Mouse (Mus musculus) stomach, embryonic 14.5 days (tissue): ENCODE results near the gene Cabin1. TPM values are rescaled to one million over a fixed set of nuclear protein-coding genes. Genes with fewer than 3 reads are reported as not detected.

Experiments used
- ATAC-seq: fragments of 200-750 bp; cut with Nextera tagmentation; 2 replicates; pipeline ENCODE4 v1.8.0; 2017; ENCODE audit warnings: low read depth, moderate TSS enrichment; ENCODE audit not compliant: insufficient number of reproducible peaks, insufficient read depth, low FRiP score
- H3K27ac ChIP-seq: fragments of 300-500 bp; sonication (generic); 2 replicates; pipeline ENCODE4 v1.5.1; 2014; ENCODE audit warnings: mild to moderate bottlenecking, low read length, moderate library complexity, mixed read lengths
- H3K27me3 ChIP-seq: fragments of 300-500 bp; sonication (generic); 2 replicates; pipeline ENCODE4 v1.6.1; 2014; ENCODE audit warnings: low read length, control low read depth, mixed read lengths; ENCODE audit not compliant: control insufficient read depth, insufficient read depth
- H3K36me3 ChIP-seq: fragments of 300-500 bp; sonication (generic); 2 replicates; pipeline ENCODE4 v1.6.1; 2014; ENCODE audit warnings: mild to moderate bottlenecking, control low read depth, low read length, moderate library complexity, mixed read lengths; ENCODE audit not compliant: control insufficient read depth, insufficient read depth
- H3K4me1 ChIP-seq: fragments of 300-500 bp; sonication (generic); 2 replicates; pipeline ENCODE4 v1.6.1; 2014; ENCODE audit warnings: low read length, control low read depth, mixed read lengths; ENCODE audit not compliant: control insufficient read depth, insufficient read depth
- H3K4me2 ChIP-seq: fragments of 300-500 bp; sonication (generic); replicated peaks from 2 replicates; pipeline ENCODE4 v1.6.1; 2014; ENCODE audit warnings: low read depth, low read length, control low read depth
- H3K4me3 ChIP-seq: fragments of 300-500 bp; sonication (generic); 2 replicates; pipeline ENCODE4 v1.5.1; 2014; ENCODE audit warnings: low read depth, low read length, control low read depth
- H3K9ac ChIP-seq: fragments of 300-500 bp; sonication (generic); replicated peaks from 2 replicates; pipeline ENCODE4 v1.6.1; 2014; ENCODE audit warnings: low read depth, mild to moderate bottlenecking, control low read depth, low read length, moderate library complexity, mixed read lengths
- H3K9me3 ChIP-seq: fragments of 300-500 bp; sonication (generic); 2 replicates; pipeline ENCODE4 v1.6.1; 2016; ENCODE audit warnings: low read depth, low read length, control low read depth; ENCODE audit not compliant: control insufficient read depth
- WGBS: fragments of 180-500 bp; shearing (Covaris S2); extraction: QIAGEN DNeasy Blood & Tissue Kit; methylation state at CpG from one replicate; pipeline ENCODE4 v1.1.7; 2014; 5-methylcytosine and 5-hydroxymethylcytosine counted together
- polyA plus RNA-seq: library from polyadenylated mRNA; unstranded; fragments of >200 nt; fragmentation: Nextera tagmentation; extraction: Ambion mirVana; gene quantifications from 2 replicates; pipeline ENCODE4 v1.2.1, GENCODE M21; 2014

The Cabin1 gene
- polyA plus RNA-seq, 1 experiment from 2014 or later = 42.7 TPM

GRCm38 (mm10) chr10:75657772-75658171, 106.4 kb downstream of the Cabin1 start:
- H3K27me3 ChIP-seq = no peaks in the 10 kb centered on the region
- H3K4me1 ChIP-seq = no peaks in the 10 kb centered on the region
- WGBS = 97% methylated on average over 7 of the region's 7 CpGs
- no peaks in the 10 kb centered on the region for H3K9me3 ChIP-seq
- H3K27ac ChIP-seq = no peak overlapping the region
- H3K9ac ChIP-seq = no peak overlapping the region
- H3K4me3 ChIP-seq = no peak overlapping the region
- ATAC-seq = no peak
- H3K4me2 ChIP-seq = no peak overlapping the region
- peaks cover 50% of the 10 kb centered on the region for H3K36me3 ChIP-seq

- Histone ChIP-seq H3K4me1 (no peaks in the 10 kb centered on the region), H3K36me3 (peaks cover 56% of the 10 kb centered on the region), H3K4me3 (no peak overlapping the region), H3K9ac (no peak overlapping the region), H3K9me3 (no peaks in the 10 kb centered on the region), H3K27ac (no peak overlapping the region), H3K27me3 (no peaks in the 10 kb centered on the region), H3K4me2 (no peak overlapping the region)
- WGBS = 95% methylated on average over 5 of the region's 5 CpGs
- ATAC-seq = no peak
Measured at GRCm38 (mm10) chr10:75657165-75657564, 107.0 kb downstream of the Cabin1 start.

- Histone ChIP-seq H3K9me3 (no peaks in the 10 kb centered on the region), H3K9ac (no peak overlapping the region), H3K4me1 (no peaks in the 10 kb centered on the region), H3K4me3 (no peak overlapping the region), H3K27ac (no peak overlapping the region), H3K27me3 (no peaks in the 10 kb centered on the region), H3K4me2 (no peak overlapping the region), H3K36me3 (peaks cover 64% of the 10 kb centered on the region)
- no peak for ATAC-seq
- WGBS = 91% methylated on average over 4 of the region's 4 CpGs
Measured at GRCm38 (mm10) chr10:75654053-75654452, 110.1 kb downstream of the Cabin1 start.

- Histone ChIP-seq H3K27ac (no peak overlapping the region), H3K9me3 (no peaks in the 10 kb centered on the region), H3K27me3 (no peaks in the 10 kb centered on the region), H3K36me3 (peaks cover 65% of the 10 kb centered on the region), H3K4me2 (no peak overlapping the region), H3K9ac (no peak overlapping the region), H3K4me1 (no peaks in the 10 kb centered on the region), H3K4me3 (no peak overlapping the region)
- WGBS = 92% methylated on average over 16 of the region's 16 CpGs
- ATAC-seq = no peak
Measured at GRCm38 (mm10) chr10:75651381-75652068, 112.6 kb downstream of the Cabin1 start.

GRCm38 (mm10) chr10:75650306-75650902, 113.7 kb downstream of the Cabin1 start:
- no peaks in the 10 kb centered on the region for H3K9me3 ChIP-seq
- 87% methylated on average over 6 of the region's 6 CpGs for WGBS
- no peak overlapping the region for H3K27ac ChIP-seq
- H3K4me3 ChIP-seq = no peak overlapping the region
- H3K4me1 ChIP-seq = no peaks in the 10 kb centered on the region
- H3K27me3 ChIP-seq = no peaks in the 10 kb centered on the region
- peaks cover 60% of the 10 kb centered on the region for H3K36me3 ChIP-seq
- no peak overlapping the region for H3K9ac ChIP-seq
- ATAC-seq = no peak
- no peak overlapping the region for H3K4me2 ChIP-seq

- H3K27ac ChIP-seq = no peak overlapping the region
- no peaks in the 10 kb centered on the region for H3K9me3 ChIP-seq
- no peak overlapping the region for H3K4me3 ChIP-seq
- ATAC-seq = no peak
- no peaks in the 10 kb centered on the region for H3K4me1 ChIP-seq
- H3K4me2 ChIP-seq = no peak overlapping the region
- WGBS = 90% methylated on average over 4 of the region's 4 CpGs
- H3K27me3 ChIP-seq = no peaks in the 10 kb centered on the region
- H3K9ac ChIP-seq = no peak overlapping the region
- H3K36me3 ChIP-seq = peaks cover 51% of the 10 kb centered on the region
Measured at GRCm38 (mm10) chr10:75649406-75649995, 114.6 kb downstream of the Cabin1 start.

GRCm38 (mm10) chr10:75649001-75649400, 115.1 kb downstream of the Cabin1 start:
- H3K9ac ChIP-seq = no peak overlapping the region
- 80% methylated on average over 7 of the region's 7 CpGs for WGBS
- no peak overlapping the region for H3K4me3 ChIP-seq
- H3K36me3 ChIP-seq = peaks cover 49% of the 10 kb centered on the region
- no peak overlapping the region for H3K27ac ChIP-seq
- H3K4me2 ChIP-seq = no peak overlapping the region
- no peak for ATAC-seq
- H3K27me3 ChIP-seq = no peaks in the 10 kb centered on the region
- no peaks in the 10 kb centered on the region for H3K4me1 ChIP-seq
- H3K9me3 ChIP-seq = no peaks in the 10 kb centered on the region

- ATAC-seq = no peak
- Histone ChIP-seq H3K4me1 (0 out of 2 replicates have a peak, but pooled peaks cover 7% of the 10 kb centered on the region), H3K27ac (no peak overlapping the region; the same call in 1 of the 2 replicates), H3K36me3 (peaks cover 47% of the 10 kb centered on the region), H3K4me3 (no peak overlapping the region), H3K9ac (no peak overlapping the region), H3K9me3 (no peaks in the 10 kb centered on the region), H3K27me3 (no peaks in the 10 kb centered on the region), H3K4me2 (no peak overlapping the region)
- 88% methylated on average over 6 of the region's 6 CpGs for WGBS
Measured at GRCm38 (mm10) chr10:75648091-75648490, 116.0 kb downstream of the Cabin1 start.
